Mouse (Mus musculus): ENCODE data around the gene Snd1. TPM values are rescaled to one million over a fixed set of nuclear protein-coding genes. Genes with fewer than 3 reads are reported as not detected.

The Snd1 gene
- polyA plus RNA-seq, 1 experiment from 2014 or later, result 111 TPM

GRCm38 (mm10) chr6:28751186-28751585, 276.2 kb downstream of the Snd1 start:
- Histone ChIP-seq H3K4me1 (ENCODE audit: control insufficient read depth, insufficient read depth, low read length) (peaks cover 5% of the 10 kb centered on the region; the same call in 1 of the 2 replicates), H3K27ac (ENCODE audit: low read depth, low read length) (no peak overlapping the region), H3K9ac (ENCODE audit: low read length) (no peak overlapping the region), H3K4me3 (ENCODE audit: low read depth, low read length) (no peak overlapping the region), H3K4me2 (ENCODE audit: low read depth) (no peak overlapping the region), H3K27me3 (ENCODE audit: control insufficient read depth, insufficient read depth, low read length) (no peaks in the 10 kb centered on the region), H3K9me3 (ENCODE audit: control insufficient read depth, low read length) (no peaks in the 10 kb centered on the region), H3K36me3 (ENCODE audit: control insufficient read depth, insufficient read depth, low read length) (no peaks in the 10 kb centered on the region)
- ATAC-seq (ENCODE audit: insufficient read depth, low FRiP score, low TSS enrichment) (no peak), DNase-seq (ENCODE audit: low spot score) (no peak)
- WGBS, result 91% methylated on average over 3 of the region's 3 CpGs

GRCm38 (mm10) chr6:28753217-28753616, 278.3 kb downstream of the Snd1 start:
- H3K36me3 ChIP-seq (ENCODE audit: control insufficient read depth, insufficient read depth, low read length), result no peaks in the 10 kb centered on the region
- WGBS, result 94% methylated on average over 5 of the region's 5 CpGs
- DNase-seq (ENCODE audit: low spot score), result no peak
- H3K27me3 ChIP-seq (ENCODE audit: control insufficient read depth, insufficient read depth, low read length), result no peaks in the 10 kb centered on the region
- no peak overlapping the region for H3K4me2 ChIP-seq (ENCODE audit: low read depth)
- H3K9ac ChIP-seq (ENCODE audit: low read length), result no peak overlapping the region
- H3K9me3 ChIP-seq (ENCODE audit: control insufficient read depth, low read length), result no peaks in the 10 kb centered on the region
- no peak for ATAC-seq (ENCODE audit: insufficient read depth, low FRiP score, low TSS enrichment)
- no peak overlapping the region for H3K27ac ChIP-seq (ENCODE audit: low read depth, low read length)
- H3K4me3 ChIP-seq (ENCODE audit: low read depth, low read length), result no peak overlapping the region
- H3K4me1 ChIP-seq (ENCODE audit: control insufficient read depth, insufficient read depth, low read length), result peaks cover 7% of the 10 kb centered on the region; the same call in 1 of the 2 replicates

GRCm38 (mm10) chr6:28753681-28754080, 278.7 kb downstream of the Snd1 start:
- H3K4me1 ChIP-seq (ENCODE audit: control insufficient read depth, insufficient read depth, low read length), result peaks cover 9% of the 10 kb centered on the region; the same call in 1 of the 2 replicates
- no peak overlapping the region for H3K9ac ChIP-seq (ENCODE audit: low read length)
- H3K4me2 ChIP-seq (ENCODE audit: low read depth), result no peak overlapping the region
- DNase-seq (ENCODE audit: low spot score) (no peak), ATAC-seq (ENCODE audit: insufficient read depth, low FRiP score, low TSS enrichment) (no peak)
- H3K36me3 ChIP-seq (ENCODE audit: control insufficient read depth, insufficient read depth, low read length), result no peaks in the 10 kb centered on the region
- H3K4me3 ChIP-seq (ENCODE audit: low read depth, low read length), result no peak overlapping the region
- WGBS, result 90% methylated on average over 5 of the region's 5 CpGs
- H3K9me3 ChIP-seq (ENCODE audit: control insufficient read depth, low read length), result no peaks in the 10 kb centered on the region
- H3K27ac ChIP-seq (ENCODE audit: low read depth, low read length), result no peak overlapping the region
- H3K27me3 ChIP-seq (ENCODE audit: control insufficient read depth, insufficient read depth, low read length), result no peaks in the 10 kb centered on the region

GRCm38 (mm10) chr6:28754127-28754898, 279.4 kb downstream of the Snd1 start:
- Histone ChIP-seq H3K9me3 (ENCODE audit: control insufficient read depth, low read length) (no peaks in the 10 kb centered on the region), H3K4me2 (ENCODE audit: low read depth) (no peak overlapping the region), H3K27me3 (ENCODE audit: control insufficient read depth, insufficient read depth, low read length) (no peaks in the 10 kb centered on the region), H3K36me3 (ENCODE audit: control insufficient read depth, insufficient read depth, low read length) (no peaks in the 10 kb centered on the region), H3K9ac (ENCODE audit: low read length) (no peak overlapping the region), H3K4me3 (ENCODE audit: low read depth, low read length) (no peak overlapping the region), H3K4me1 (ENCODE audit: control insufficient read depth, insufficient read depth, low read length) (peaks cover 9% of the 10 kb centered on the region; the same call in 1 of the 2 replicates), H3K27ac (ENCODE audit: low read depth, low read length) (no peak overlapping the region)
- WGBS, result 93% methylated on average over 6 of the region's 6 CpGs
- DNase-seq (ENCODE audit: low spot score) (no peak), ATAC-seq (ENCODE audit: insufficient read depth, low FRiP score, low TSS enrichment) (no peak)

GRCm38 (mm10) chr6:28756306-28757018, 281.5 kb downstream of the Snd1 start:
- 40% methylated on average over 10 of the region's 10 CpGs for WGBS
- Histone ChIP-seq H3K9ac (ENCODE audit: low read length) (no peak overlapping the region; the same call in 1 of the 2 replicates), H3K4me2 (ENCODE audit: low read depth) (no peak overlapping the region), H3K36me3 (ENCODE audit: control insufficient read depth, insufficient read depth, low read length) (no peaks in the 10 kb centered on the region), H3K4me1 (ENCODE audit: control insufficient read depth, insufficient read depth, low read length) (peaks cover 12% of the 10 kb centered on the region), H3K27me3 (ENCODE audit: control insufficient read depth, insufficient read depth, low read length) (no peaks in the 10 kb centered on the region), H3K4me3 (ENCODE audit: low read depth, low read length) (no peak overlapping the region), H3K27ac (ENCODE audit: low read depth, low read length) (peak overlapping the region; percentile 71), H3K9me3 (ENCODE audit: control insufficient read depth, low read length) (no peaks in the 10 kb centered on the region)
- peak; percentile 73 for DNase-seq (ENCODE audit: low spot score)
- ATAC-seq (ENCODE audit: insufficient read depth, low FRiP score, low TSS enrichment), result peak; percentile 77

GRCm38 (mm10) chr6:28758293-28758692, 283.4 kb downstream of the Snd1 start:
- Histone ChIP-seq H3K4me2 (ENCODE audit: low read depth) (no peak overlapping the region), H3K36me3 (ENCODE audit: control insufficient read depth, insufficient read depth, low read length) (no peaks in the 10 kb centered on the region), H3K27ac (ENCODE audit: low read depth, low read length) (no peak overlapping the region), H3K4me3 (ENCODE audit: low read depth, low read length) (no peak overlapping the region), H3K4me1 (ENCODE audit: control insufficient read depth, insufficient read depth, low read length) (peaks cover 22% of the 10 kb centered on the region), H3K9ac (ENCODE audit: low read length) (no peak overlapping the region), H3K27me3 (ENCODE audit: control insufficient read depth, insufficient read depth, low read length) (no peaks in the 10 kb centered on the region), H3K9me3 (ENCODE audit: control insufficient read depth, low read length) (no peaks in the 10 kb centered on the region)
- DNase-seq (ENCODE audit: low spot score) (no peak), ATAC-seq (ENCODE audit: insufficient read depth, low FRiP score, low TSS enrichment) (no peak)
- WGBS, result 83% methylated on average over 4 of the region's 4 CpGs

- ATAC-seq (ENCODE audit: insufficient read depth, low FRiP score, low TSS enrichment) (peak; percentile 74), DNase-seq (ENCODE audit: low spot score) (no peak)
- Histone ChIP-seq H3K27me3 (ENCODE audit: control insufficient read depth, insufficient read depth, low read length) (no peaks in the 10 kb centered on the region), H3K4me1 (ENCODE audit: control insufficient read depth, insufficient read depth, low read length) (peaks cover 15% of the 10 kb centered on the region), H3K9ac (ENCODE audit: low read length) (no peak overlapping the region), H3K4me2 (ENCODE audit: low read depth) (no peak overlapping the region), H3K27ac (ENCODE audit: low read depth, low read length) (peak overlapping the region; percentile 14; the same call in 1 of the 2 replicates), H3K4me3 (ENCODE audit: low read depth, low read length) (no peak overlapping the region), H3K9me3 (ENCODE audit: control insufficient read depth, low read length) (no peaks in the 10 kb centered on the region), H3K36me3 (ENCODE audit: control insufficient read depth, insufficient read depth, low read length) (no peaks in the 10 kb centered on the region)
- 19% methylated on average over 3 of the region's 3 CpGs for WGBS
Observed at GRCm38 (mm10) chr6:28761728-28762127, 286.8 kb downstream of the Snd1 start.

GRCm38 (mm10) chr6:28762132-28762775, 287.3 kb downstream of the Snd1 start:
- H3K36me3 ChIP-seq (ENCODE audit: control insufficient read depth, insufficient read depth, low read length), result no peaks in the 10 kb centered on the region
- no peaks in the 10 kb centered on the region for H3K9me3 ChIP-seq (ENCODE audit: control insufficient read depth, low read length)
- peaks cover 15% of the 10 kb centered on the region for H3K4me1 ChIP-seq (ENCODE audit: control insufficient read depth, insufficient read depth, low read length)
- no peak overlapping the region for H3K9ac ChIP-seq (ENCODE audit: low read length)
- WGBS, result 16% methylated on average over 5 of the region's 5 CpGs
- no peak overlapping the region for H3K4me2 ChIP-seq (ENCODE audit: low read depth)
- peak; percentile 57 for DNase-seq (ENCODE audit: low spot score)
- ATAC-seq (ENCODE audit: insufficient read depth, low FRiP score, low TSS enrichment), result peak; percentile 73
- H3K4me3 ChIP-seq (ENCODE audit: low read depth, low read length), result no peak overlapping the region
- peak overlapping the region; percentile 24; the same call in 1 of the 2 replicates for H3K27ac ChIP-seq (ENCODE audit: low read depth, low read length)
- H3K27me3 ChIP-seq (ENCODE audit: control insufficient read depth, insufficient read depth, low read length), result no peaks in the 10 kb centered on the region

All from neural tube, embryonic 11.5 days (tissue).